Mouse (Mus musculus): ENCODE results near the gene Polr3h. TPM values are rescaled to one million over a fixed set of nuclear protein-coding genes. Genes with fewer than 3 reads are reported as not detected.
"Not testable (repeated sequence)": the region's sequence is repeated elsewhere in the genome, so short reads cannot be mapped to it uniquely, and the experiment has no call there.

Polr3h gene
- 1 to 10 TPM; 5.9 to 6.3 TPM for total RNA-seq (2021)
- long read RNA-seq, experiment 1, transcript Polr3h-201 (6 exons, 2,542 nt) = major isoform, 20 of 26 reads
- long read RNA-seq, experiment 1, partial matches to known transcripts = 1 of 26 reads
- long read RNA-seq, experiment 1, other reads (novel, unspliced or antisense) = 5 of 26 reads
- long read RNA-seq, experiment 2, transcript Polr3h-201 (6 exons, 2,542 nt) = major isoform, 12 of 32 reads
- long read RNA-seq, experiment 2, partial matches to known transcripts = 1 of 32 reads
- long read RNA-seq, experiment 2, other reads (novel, unspliced or antisense) = 18 of 32 reads

- peak; percentile 97 for DNase-seq
These were observed at the start of gene Polr3h for GRCm38 (mm10) chr15:81925760-81926445. Polr3h (minus strand) TSS chr15:81926240.

DNA sequence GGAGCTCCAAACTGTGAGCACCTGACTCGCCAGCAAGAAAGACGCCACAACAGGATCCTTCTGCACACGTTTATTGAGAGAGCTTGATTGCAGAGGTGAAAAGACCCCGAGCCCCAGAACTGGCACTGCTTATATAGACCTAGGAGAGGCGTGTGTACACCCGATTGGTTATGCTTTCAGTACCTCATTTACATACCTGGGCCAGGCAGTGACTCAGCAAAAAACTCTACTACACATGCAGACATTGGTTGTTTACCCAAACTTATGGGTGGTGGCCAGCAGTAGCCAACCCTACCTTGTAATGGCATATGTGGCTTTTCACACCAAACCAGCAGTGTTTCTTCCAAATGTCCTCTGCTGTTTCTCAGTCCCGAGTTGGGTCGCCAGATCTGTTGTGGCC, 49.1 kb upstream of the Polr3h start:
- not testable (repeated sequence) for DNase-seq

GRCm38 (mm10) chr15:81970498-81970897, 44.5 kb upstream of the Polr3h start:
- not testable (repeated sequence) for DNase-seq

GRCm38 (mm10) chr15:81969635-81970034, 43.6 kb upstream of the Polr3h start:
- not testable (repeated sequence) for DNase-seq

GRCm38 (mm10) chr15:81969173-81969572, 43.1 kb upstream of the Polr3h start:
- DNase-seq = no peak

DNA sequence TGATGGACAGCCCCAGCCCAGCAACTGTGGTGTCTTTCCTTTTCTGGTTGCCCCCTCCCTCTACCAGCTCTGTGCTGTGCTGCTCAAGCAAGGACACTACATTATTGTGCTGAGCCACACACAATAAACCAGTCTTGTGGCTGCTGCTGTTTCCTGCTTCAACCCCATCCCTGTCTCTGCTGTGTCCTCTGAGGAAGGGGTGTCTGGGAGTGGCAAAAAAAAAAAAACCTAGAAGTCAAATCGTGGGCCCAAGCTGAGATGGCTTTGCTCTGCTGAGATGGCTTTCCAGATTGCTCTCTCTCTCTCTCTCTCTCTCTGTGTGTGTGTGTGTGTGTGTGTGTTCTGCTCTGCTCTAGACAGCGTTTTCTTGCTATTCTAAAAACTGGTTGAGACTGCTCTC, 42.4 kb upstream of the Polr3h start:
- DNase-seq = no peak

DNA sequence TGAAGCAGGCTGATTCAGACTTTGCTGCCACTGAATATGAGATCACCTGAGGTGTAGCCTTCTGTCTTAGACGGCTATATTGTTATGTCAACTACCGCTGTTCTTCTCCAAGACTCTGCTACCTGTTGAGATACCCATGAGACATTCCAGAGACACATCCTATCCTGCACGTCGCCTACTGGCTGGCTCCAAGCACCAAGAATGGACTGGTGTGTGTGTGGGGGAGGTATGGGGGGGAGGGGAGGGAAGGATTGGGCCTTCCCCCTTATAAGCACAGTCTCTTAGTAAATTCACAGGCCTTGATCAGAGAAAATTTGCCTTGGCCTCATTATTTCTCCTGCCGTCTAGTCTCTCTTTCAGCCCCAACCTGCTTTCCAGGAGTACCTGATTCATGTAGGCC, 41.8 kb upstream of the Polr3h start:
- DNase-seq = no peak

DNA sequence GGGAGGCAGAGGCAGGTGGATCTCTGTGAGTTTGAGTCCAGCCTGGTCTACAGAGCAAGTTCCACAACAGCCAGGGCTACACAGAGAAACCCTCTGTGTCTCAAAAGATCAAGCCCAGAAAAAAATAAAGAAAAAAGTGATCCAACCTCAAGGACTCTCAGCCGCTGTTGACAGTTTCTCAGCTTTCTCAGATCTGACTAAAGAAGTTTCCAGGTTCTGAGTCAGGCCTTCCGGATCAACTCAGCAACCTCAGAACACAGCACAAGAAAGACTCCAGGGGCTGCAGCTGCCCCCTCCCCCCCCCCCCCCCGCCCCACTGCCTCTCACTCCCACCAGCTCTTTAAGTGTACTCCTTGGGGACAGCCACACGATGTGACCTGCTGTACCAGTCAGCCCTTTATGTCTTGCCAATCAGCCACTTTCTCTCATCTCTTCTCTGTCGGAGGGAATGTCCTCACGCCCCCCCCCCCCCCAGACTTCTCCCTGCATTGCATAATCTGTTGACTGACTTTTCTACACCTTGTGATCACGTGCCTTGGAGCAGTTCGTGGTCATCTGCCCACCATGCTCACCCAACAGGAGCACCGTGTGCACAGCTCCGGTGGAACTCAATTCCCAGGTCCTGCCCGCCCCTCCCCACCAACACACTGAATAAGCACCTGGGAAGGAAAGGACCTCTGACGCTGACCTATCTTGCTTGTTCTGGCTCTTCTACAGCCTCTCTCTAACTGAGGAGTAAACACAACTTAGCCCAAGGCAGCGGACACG, 40.2 kb upstream of the Polr3h start:
- no peak for DNase-seq

DNA sequence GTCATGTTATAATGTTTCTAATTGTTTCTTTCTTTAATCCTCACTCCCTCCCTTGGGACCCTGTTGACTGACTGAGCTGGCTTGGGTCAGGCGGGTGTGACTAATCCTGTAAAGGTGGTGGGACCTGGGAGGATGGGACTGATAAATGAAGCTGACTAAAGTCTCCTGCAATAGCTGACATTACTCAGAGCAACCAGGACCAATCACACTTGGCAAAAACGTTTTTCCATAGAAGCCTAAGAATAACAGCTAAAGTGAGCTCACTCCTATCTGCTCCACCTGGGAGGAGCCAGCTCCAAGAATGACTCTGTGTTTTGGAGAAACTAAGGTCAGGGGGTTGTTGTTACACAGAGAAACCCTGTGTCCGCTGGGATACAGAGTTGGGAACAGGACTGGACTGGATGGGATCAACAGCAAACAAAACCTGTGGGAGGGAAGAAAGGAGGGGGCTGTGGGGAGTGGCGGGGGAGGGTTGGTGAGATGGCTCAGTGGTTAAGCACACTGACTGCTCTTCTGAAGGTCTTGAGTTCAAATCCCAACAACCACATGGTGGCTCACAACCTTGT, 39.0 kb upstream of the Polr3h start:
- no peak for DNase-seq

- DNase-seq = no peak
These were observed 38.2 kb upstream of the Polr3h start for GRCm38 (mm10) chr15:81964262-81964661.

- DNase-seq = no peak
These were observed 35.0 kb upstream of the Polr3h start for GRCm38 (mm10) chr15:81961078-81961451.

DNA sequence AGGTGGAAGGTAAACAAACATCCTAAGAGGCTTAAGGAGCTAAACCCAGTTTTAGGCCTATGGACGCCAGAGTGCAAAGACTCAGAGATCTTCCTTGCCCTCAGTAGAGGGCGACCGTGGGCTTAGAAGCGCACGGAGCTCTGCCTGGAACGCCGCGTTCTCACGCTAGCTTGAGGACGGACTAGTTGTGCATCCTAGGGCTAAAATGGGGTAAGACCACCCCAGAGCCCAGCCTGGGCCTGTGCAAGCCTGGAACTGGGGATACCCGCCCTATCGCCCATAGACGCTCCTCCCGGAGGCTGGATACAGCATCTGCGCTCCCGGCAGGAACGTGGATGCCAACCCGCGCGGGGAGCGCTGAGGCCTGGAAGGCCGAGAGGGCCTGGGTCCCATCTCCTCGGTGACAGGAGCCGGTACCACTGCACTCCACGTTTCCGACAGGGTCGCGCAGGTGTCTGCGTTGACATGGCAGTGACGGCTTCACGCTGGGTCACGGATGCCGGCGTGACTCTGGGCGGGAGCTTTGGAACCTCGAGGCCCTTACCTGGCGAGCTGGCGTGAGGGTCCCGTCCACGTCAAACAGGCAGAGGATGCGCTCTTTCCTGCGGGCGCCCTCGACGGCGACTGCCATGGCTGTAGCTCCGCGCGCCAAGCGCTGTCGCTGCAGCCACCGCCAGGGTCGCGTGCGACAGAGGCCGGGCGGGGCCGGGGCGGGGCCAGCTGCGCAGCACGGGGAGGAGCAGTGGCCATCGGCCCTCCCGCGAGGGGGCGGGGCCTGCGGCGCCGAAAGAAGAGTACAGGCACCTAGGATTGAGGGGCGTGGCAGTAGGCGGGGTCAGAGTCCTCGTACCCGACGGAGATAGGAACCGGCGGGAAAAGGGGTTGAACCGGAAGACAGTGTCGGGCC, 34.4 kb upstream of the Polr3h start, which contains the start of gene Pmm1:
Pmm1 (minus strand) TSS at position 760 of the 907 bp plus-strand sequence.
- DNase-seq = peak; percentile 98

DNA sequence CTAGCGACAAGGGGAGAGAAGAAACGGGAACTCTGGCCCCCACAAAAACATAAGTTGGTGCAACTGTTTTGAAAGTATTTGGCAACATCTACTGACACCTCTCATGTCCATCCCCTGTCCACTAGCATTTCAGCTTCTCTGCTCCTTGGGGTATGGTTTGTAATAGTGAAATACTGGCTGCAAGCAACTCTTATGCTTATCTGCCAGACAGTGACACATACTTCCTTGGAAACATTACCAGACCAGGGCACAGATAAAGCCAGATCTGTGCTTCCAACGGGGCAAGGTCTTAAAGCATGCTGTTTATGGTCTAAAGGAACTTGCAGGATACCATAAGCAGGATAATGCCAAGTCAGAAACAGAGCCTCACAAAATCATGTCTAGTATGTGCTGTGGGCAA, 32.9 kb upstream of the Polr3h start:
- no peak for DNase-seq

DNA sequence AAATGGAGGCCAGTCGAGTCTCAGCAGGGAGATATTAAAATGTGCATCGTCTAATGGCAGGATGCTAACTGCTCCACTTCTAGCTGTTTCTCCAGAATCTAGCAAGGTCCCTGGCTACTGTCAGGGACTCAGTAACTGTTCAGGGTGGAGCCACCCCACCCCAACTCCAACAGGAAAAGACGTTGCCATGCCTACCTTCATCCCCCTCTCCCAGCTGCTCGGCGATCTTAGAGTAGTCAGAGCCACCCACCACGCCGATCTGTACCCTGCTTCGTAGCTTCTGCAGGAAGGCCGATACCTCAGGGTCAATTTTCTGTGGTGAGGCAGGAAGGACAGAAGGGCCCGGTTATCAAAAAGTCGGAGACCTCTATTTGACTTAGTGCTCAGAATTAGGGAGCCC, 31.6 kb upstream of the Polr3h start:
- no peak for DNase-seq

- no peak for DNase-seq
These were observed 30.4 kb upstream of the Polr3h start for GRCm38 (mm10) chr15:81956457-81956856.

DNA sequence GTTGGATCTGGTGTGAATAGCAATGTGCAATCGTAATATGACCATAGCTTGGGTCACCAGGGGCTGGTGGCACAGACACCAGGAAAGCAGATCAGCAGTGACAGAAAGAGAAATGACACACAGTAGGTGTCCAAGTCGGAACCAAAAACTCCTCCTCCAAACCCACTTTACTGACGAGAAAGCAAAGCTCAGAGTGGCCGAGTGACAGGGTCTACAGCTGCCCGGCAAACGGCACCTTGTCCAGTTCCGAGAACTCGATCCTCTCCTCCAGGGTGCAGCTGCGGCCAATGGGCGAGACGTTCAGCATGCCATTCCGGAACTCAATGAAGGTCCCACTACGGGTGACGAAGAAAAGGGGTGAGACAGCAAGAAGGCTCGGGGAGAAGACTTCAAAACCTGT, 29.4 kb upstream of the Polr3h start:
- no peak for DNase-seq

GRCm38 (mm10) chr15:81954716-81955115, 28.7 kb upstream of the Polr3h start:
- no peak for DNase-seq

DNA sequence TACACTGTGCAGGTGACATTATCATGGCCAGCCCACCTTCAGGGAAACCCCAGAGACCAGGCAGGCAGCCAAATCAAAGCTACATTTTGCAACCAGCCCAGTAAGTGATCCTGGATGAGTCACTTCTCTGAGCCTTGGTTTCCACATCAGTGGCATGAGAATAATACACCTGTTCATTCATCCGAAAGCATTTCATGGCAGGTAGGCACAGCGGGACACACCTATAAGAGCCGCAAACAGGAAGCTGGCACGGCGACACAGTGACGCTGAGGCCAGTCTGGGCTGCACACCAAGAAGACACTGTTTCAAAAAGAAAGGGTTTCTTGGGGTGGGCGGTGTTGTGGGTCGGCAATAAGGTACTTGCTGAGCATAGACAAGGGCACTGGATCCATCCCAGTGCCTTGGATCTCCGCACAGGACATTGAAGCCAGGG, 28.1 kb upstream of the Polr3h start:
- no peak for DNase-seq

DNA sequence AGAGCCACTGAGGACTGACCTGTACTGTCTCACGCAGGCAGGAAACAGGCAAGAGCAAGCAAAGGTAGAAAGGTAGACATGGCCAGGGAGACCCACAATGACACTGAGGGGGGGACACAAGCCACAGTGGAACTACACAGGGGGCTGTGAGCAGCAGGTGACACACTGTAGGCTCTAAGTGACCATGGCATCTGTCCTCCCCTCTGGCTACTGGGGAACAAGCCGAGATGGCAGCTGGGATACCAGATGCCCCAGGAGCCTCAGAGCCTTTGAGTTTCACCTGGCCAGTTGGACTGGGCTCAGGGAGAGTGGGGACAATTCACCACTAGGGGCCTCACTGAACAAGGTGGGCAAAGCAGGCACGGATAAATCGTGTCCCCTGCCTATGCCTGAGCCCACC, 26.3 kb upstream of the Polr3h start:
- DNase-seq = no peak

DNA sequence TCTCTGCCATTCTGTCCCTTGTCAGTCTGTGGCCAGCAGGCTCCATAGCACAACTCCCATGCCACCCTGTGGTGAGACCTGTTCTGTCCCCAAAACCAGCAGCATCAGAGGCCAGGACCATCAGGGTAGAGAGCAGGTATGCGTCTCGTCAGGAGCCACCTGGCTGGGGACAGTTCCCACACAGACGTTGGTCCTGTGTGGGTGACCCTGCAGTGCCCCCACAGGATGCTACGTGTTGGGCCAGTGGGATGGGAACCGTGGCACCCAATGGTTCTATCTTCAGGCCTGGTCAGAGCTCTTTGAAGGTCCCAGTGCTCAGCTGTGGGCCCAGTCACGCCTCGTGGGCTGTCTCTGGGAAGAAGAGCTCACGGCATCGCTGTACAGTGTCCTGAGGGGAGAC, 25.1 kb upstream of the Polr3h start:
- DNase-seq = no peak

- no peak for DNase-seq
These were observed 24.7 kb upstream of the Polr3h start for GRCm38 (mm10) chr15:81950716-81951115.
